Mouse (Mus musculus) lung, adult 18-20 months (tissue): Measurements from ENCODE around the gene Coq8a.
A peak's percentile ranks its signal among the peaks of the same experiment; 100 is the strongest.

Experiments used
- DNase-seq, 2 experiments: peaks; one replicate each; pipeline ENCODE4 v3.0.0; 2022; ENCODE audit warnings: mixed read lengths in 2 of 2

The Coq8a gene

GRCm38 (mm10) chr1:180198959-180199714 lies at the start of gene Coq8a:
Gene Coq8a (minus strand): TSS chr1:180199602.
- no peak for DNase-seq

DNA sequence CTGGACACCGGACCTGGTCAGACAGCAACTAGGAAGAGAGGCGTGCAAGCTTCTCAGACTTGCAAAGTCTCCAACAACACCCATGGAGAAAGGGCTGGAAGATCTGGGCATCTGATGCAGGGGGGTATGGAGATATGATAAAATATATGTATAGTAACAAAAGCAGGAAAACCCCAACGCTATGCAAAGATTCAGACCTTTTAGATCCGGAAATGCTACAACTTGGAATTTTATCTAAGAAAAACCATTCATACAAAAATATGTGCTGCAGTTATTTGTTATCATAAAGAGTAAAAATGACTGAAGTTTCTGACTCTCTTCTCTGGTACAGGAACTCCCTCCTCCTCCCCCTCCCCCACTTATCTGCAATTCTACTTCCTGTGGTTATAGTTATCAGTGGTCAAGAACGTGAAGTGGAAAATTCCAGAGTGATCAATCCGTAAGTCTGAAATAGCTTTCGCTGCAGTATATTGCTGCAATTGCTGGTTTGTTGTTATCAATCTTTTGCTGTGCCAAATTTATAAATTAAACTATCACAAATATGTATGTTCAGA lies 49.3 kb upstream of the Coq8a start:
- no peak for DNase-seq

DNA sequence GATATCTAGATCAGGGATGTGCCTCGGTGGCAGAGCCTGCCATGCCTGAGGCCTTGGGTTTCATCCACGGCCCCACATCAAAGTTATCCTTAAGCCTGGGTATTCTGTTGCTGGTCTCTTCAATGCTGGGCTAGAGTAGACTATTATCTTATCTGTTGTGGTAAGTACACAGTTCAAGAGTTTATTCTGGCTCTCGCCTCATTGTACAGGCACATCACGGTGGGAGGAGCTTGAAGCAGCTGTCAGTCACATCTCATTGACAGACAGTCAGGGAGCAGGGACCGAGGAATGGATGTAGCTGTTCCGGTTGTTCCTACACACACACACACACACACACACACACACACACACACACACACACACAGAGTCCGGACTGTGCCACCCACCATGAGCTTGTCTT lies 48.5 kb upstream of the Coq8a start:
- no peak for DNase-seq

- no peak for DNase-seq
Measured at GRCm38 (mm10) chr1:180245741-180246507, 46.5 kb upstream of the Coq8a start.

DNA sequence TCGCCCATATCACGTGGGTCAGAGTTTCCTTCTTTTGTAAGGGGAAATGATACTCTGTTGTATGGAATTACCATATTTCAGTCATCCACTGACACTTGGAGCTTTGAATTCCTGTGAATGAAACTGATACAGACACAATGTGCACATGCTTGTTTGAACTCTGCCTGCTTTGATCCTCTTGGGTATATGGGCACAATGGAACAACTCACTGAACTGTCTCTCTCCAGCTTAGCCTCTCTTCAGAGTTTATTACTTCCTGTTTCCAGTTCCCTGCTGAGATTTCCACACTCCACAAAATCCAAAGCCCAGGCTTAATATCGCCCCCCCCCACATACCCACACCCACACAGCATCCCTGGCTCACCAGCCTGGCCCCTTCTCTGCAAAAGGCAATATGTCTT lies 32.3 kb upstream of the Coq8a start:
- no peak for DNase-seq

GRCm38 (mm10) chr1:180230580-180230979 lies 31.2 kb upstream of the Coq8a start:
- DNase-seq = no peak

DNA sequence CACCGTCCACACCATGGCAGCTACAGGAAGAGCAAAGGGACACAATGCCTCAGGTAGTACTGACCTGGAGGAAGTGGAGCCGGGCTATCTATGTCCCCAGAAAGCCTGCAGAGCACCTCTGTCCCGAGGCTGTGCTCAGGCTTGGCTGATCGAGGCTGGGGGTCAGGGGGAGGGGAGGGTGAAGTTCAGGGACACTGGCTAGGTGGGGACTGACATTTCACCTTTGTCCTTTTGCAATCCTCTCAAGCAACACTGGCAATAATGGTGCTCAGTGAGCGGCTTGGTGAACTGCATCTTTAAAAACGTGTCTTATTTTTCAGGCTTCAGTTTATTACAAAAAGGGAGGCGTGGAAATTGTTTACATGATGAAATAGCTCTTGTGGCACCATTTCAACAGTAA lies 30.5 kb upstream of the Coq8a start:
- no peak for DNase-seq

- DNase-seq = no peak
Measured at GRCm38 (mm10) chr1:180228854-180229253, 29.5 kb upstream of the Coq8a start.

DNA sequence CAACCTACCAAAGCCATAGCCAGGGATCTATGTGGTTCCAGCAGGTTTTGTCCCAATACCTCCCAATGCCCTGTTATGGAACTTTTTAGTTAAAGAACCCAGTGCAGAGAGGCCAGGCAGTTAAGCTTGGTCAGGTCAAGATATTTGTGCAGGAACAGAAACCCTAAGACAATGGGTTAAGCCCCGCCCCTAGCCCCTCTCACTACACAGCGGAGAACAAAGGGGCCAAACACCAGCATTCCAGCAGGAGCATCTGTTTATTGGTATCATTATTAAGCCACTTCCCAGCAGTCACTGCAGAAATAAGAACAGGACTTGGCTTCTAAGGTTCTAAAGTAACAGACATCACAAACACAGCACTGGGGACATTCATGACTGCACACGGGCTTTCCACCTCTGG lies 27.4 kb upstream of the Coq8a start:
- DNase-seq = no peak

- DNase-seq = peak; percentile 31 to 38
Measured at GRCm38 (mm10) chr1:180226221-180226713, 26.9 kb upstream of the Coq8a start.

GRCm38 (mm10) chr1:180225500-180226220 lies 26.3 kb upstream of the Coq8a start:
- DNase-seq = peak; percentile 82 to 84

DNA sequence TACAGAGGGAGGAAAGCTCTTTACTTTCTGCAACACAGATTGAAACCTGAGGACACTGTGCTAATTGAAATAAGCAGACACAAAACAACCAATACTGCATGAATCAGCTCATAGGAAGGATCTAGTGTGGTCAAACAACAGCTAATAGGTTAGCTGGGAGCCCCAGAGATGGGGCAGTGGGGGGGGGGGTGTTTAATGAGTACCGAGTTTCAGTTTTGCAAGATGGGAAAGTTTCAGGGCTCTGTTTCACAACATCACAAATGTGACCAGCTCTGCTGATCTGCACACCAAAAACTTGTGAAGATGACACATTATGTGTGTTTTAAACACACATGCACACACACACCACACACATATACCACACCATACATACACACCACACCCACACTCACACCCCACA lies 22.6 kb upstream of the Coq8a start:
- no peak for DNase-seq

- DNase-seq = no peak
Measured at GRCm38 (mm10) chr1:180220791-180221542, 21.6 kb upstream of the Coq8a start.

DNA sequence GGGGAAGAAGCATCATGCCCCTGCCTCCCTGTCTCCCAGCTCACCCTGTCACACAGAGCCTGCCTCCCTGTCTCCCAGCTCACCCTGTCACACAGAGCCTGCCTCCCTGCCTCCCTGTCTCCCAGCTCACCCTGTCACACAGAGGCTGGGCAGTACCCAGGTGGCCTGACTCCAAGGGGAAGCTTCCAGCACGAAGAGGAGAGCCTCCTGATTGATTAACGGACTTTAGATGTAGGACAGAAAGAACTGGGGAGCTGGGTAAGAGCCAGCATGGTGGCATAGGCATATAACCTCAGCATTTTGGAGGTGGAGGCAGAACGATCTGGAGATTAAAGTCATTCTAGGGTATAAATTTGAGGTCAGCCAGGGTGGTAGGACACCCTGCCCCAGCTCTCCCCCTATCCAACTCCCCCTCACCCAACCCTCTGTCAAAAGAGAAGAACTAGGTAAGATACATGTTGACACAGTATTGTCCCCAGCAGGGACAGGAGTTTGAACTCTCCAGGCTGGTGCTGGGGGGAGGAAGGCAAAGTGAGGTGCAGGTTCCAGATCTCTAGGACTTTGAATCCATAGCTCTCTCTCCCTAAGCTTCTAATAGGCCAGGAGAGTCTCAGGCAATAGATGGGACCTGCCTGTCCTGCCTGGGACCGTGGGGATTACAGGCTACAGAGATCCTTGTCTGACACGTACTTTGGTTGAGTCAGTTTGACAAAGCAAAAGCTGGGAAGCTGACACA lies 17.3 kb upstream of the Coq8a start:
- DNase-seq = no peak

- peak; percentile 70 to 77 for DNase-seq
Measured at GRCm38 (mm10) chr1:180215044-180215443, 15.6 kb upstream of the Coq8a start.

DNA sequence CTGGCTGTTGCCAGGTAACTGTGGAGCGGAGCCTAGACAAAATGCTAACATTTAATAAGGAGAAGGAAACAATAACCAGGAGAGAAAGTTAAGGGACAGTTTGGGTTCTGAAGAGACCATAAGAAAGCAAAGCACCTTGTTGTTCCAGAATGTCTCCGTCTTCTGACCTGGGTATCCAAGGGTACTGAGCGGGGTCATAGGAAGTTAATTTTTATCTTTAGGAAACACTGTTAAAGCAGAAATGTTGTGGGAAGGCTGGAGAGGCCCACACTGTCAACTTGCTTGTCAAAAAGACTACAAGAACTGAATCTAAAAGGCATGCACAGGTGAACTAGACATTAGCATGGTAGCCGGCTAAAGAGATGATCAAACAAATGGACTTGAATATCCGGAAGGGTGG lies 13.5 kb upstream of the Coq8a start:
- DNase-seq = no peak

- no peak for DNase-seq
Measured at GRCm38 (mm10) chr1:180210781-180211271, 11.4 kb upstream of the Coq8a start.

DNA sequence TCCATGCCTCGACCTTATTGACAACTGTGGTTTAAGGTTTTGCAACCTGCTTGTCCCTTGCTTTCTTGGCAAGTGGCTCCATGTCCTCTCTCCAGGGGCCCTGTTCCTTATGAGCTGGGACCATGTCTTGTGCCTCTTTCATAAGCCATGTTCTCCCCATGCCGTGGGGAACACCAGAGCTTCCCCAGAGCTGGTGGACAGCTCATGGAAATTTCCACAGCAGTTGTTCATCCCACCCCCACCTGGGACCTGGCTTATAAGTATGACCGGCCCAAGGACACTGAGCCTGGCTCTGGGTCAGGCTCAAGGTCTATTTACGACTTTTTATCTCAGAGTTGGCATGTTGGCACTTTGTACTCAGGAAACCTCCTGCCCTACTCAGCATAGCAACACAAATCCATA lies 10.6 kb upstream of the Coq8a start:
- DNase-seq = no peak

- no peak for DNase-seq
Measured at GRCm38 (mm10) chr1:180208370-180208769, 9.0 kb upstream of the Coq8a start.

GRCm38 (mm10) chr1:180200722-180201121 lies 1.3 kb upstream of the Coq8a start:
- no peak for DNase-seq

DNA sequence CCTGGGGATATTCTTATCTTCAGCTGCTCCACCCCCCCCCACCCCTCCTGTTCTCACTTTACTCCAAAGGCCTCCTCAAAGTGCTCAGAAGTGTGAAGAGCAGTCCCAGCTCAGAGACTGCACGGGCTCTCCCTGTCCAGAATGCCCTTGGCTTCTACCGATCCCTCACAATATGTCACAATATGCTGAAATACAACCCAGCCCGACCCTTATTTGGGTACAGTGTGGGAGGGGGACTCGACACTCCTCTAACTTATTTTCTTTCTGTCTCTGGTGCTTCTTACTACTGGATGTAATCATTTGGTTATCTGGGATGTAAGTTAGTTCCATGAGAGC lies 281 bp upstream of the Coq8a start:
- no peak for DNase-seq

DNA sequence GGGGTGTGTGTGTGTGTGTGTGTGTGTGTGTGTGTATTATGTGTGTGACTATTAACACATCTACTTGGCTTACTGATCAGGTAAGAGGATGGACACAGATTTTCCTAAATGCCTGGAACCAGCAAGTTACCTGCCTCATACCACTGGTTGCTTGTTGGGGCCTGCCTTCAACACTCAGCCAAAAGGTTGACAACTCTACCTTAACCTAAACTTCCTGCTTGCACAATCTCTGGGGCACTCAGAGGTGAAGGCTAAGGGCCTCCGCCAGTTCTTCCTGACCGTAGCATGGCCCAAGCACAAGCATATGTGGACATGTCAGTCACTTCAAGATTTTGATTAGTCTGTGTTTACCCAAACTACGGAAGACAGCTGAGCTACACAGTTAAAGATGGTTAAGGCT lies 1.4 kb downstream of the Coq8a start:
- peak; percentile 17 to 27 for DNase-seq
